Mouse (Mus musculus): ENCODE measurements around the gene Gucd1. TPM values are rescaled to one million over a fixed set of nuclear protein-coding genes. Genes with fewer than 3 reads are reported as not detected.

Gene Gucd1
- polyA plus RNA-seq, 1 experiment, result 80.5 TPM

DNA sequence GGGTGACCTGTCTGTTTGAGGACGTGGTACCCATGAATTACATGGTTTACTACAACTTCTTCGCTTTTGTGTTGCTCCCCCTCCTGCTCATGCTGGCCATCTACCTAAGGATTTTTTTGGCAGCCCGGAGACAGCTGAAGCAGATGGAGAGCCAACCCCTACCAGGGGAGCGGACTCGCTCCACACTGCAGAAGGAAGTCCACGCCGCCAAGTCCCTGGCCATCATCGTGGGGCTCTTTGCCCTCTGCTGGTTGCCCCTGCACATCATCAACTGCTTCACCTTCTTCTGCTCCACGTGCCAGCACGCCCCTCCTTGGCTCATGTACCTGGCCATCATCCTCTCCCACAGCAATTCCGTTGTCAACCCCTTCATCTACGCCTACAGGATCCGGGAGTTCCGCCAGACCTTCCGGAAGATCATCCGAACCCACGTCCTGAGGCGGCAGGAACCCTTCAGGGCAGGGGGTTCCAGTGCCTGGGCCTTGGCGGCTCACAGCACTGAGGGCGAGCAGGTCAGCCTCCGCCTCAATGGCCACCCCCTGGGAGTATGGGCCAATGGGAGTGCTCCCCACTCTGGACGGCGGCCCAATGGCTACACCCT lies 184.5 kb downstream of the Gucd1 start:
- H3K27ac ChIP-seq (ENCODE audit: control insufficient read depth, insufficient read depth, low read length), result no peak overlapping the region
- peaks cover 7% of the 10 kb centered on the region; the same call in 1 of the 2 replicates for H3K36me3 ChIP-seq (ENCODE audit: control insufficient read depth, insufficient read depth, low read length)
- 94% methylated on average over 23 of the region's 23 CpGs for WGBS
- no peaks in the 10 kb centered on the region for H3K4me1 ChIP-seq (replicated peaks; ENCODE audit: control insufficient read depth, insufficient read depth, low read length)
- H3K27me3 ChIP-seq (ENCODE audit: control insufficient read depth, insufficient read depth, low read length), result no peaks in the 10 kb centered on the region
- no peak overlapping the region for H3K4me3 ChIP-seq (ENCODE audit: control insufficient read depth, insufficient read depth, low read length)
- no peak for DNase-seq
- TF ChIP-seq POLR2A (IDR thresholded peaks at IDR 0.05; ENCODE audit: control insufficient read depth, extremely low read depth, insufficient read depth, low read length, poor library complexity) (no peak), CTCF (IDR thresholded peaks at IDR 0.05; ENCODE audit: borderline replicate concordance, control insufficient read depth, extremely low read depth, insufficient read depth, low read length, poor library complexity) (no peak)

DNA sequence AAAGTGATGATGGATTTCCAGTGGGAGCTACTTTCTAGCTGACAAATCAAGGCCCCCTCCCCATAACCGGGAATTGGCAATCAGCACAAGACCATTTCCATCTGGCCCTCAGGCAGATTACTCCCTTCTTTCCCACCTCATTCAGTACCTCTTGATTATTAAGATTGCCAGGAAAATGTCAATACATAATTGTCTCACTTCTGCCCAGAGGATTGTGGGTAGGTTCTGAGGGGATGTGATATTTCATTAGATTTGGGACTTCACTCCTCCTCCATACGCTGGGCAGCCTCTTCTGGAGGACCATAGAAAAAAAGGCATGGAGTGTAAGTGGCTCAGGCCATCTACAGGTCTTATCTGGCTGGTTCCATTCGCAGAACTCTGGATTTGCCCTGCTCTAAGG lies 185.5 kb downstream of the Gucd1 start:
- WGBS, result 99% methylated on average over 3 of the region's 3 CpGs
- peaks cover 12% of the 10 kb centered on the region for H3K36me3 ChIP-seq (ENCODE audit: control insufficient read depth, insufficient read depth, low read length)
- no peak overlapping the region for H3K4me3 ChIP-seq (ENCODE audit: control insufficient read depth, insufficient read depth, low read length)
- TF ChIP-seq POLR2A (IDR thresholded peaks at IDR 0.05; ENCODE audit: control insufficient read depth, extremely low read depth, insufficient read depth, low read length, poor library complexity) (no peak), CTCF (IDR thresholded peaks at IDR 0.05; ENCODE audit: borderline replicate concordance, control insufficient read depth, extremely low read depth, insufficient read depth, low read length, poor library complexity) (no peak)
- H3K4me1 ChIP-seq (replicated peaks; ENCODE audit: control insufficient read depth, insufficient read depth, low read length), result peaks cover under 1% of the 10 kb centered on the region; the same call in 1 of the 2 replicates
- no peaks in the 10 kb centered on the region for H3K27me3 ChIP-seq (ENCODE audit: control insufficient read depth, insufficient read depth, low read length)
- DNase-seq, result no peak
- H3K27ac ChIP-seq (ENCODE audit: control insufficient read depth, insufficient read depth, low read length), result no peak overlapping the region

DNA sequence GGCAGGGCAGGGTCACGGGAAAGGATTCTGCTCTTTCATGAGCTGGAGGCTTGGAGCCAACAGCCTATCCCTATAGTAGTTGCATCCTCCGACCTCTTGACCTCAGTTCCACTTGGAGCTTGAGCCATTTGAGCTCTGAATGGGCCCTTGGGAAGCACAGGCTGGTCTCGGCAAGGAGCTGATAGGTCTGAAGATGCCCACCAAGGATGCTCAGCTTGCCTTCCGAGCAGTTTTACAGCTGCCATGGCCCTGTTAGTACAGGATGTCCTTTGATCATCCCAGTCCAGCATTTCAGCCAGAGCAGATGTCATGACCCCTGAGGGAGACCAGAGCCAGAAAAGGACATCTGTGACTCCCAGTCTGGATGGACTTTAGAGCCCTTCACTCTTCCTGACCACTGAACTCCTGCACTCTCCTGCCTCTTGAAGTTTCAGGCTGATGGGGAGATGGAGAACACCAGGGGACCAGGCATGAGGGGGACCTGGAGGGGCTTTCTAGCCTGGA lies 189.5 kb downstream of the Gucd1 start:
- Histone ChIP-seq H3K4me1 (replicated peaks; ENCODE audit: control insufficient read depth, insufficient read depth, low read length) (peaks cover 26% of the 10 kb centered on the region), H3K36me3 (ENCODE audit: control insufficient read depth, insufficient read depth, low read length) (peaks cover 13% of the 10 kb centered on the region), H3K27ac (ENCODE audit: control insufficient read depth, insufficient read depth, low read length) (no peak overlapping the region), H3K4me3 (ENCODE audit: control insufficient read depth, insufficient read depth, low read length) (no peak overlapping the region), H3K27me3 (ENCODE audit: control insufficient read depth, insufficient read depth, low read length) (no peaks in the 10 kb centered on the region)
- 93% methylated on average over 4 of the region's 4 CpGs for WGBS
- DNase-seq, result no peak
- no peak for TF ChIP-seq POLR2A (IDR thresholded peaks at IDR 0.05; ENCODE audit: control insufficient read depth, extremely low read depth, insufficient read depth, low read length, poor library complexity)
- TF ChIP-seq CTCF (IDR thresholded peaks at IDR 0.05; ENCODE audit: borderline replicate concordance, control insufficient read depth, extremely low read depth, insufficient read depth, low read length, poor library complexity), result no peak

DNA sequence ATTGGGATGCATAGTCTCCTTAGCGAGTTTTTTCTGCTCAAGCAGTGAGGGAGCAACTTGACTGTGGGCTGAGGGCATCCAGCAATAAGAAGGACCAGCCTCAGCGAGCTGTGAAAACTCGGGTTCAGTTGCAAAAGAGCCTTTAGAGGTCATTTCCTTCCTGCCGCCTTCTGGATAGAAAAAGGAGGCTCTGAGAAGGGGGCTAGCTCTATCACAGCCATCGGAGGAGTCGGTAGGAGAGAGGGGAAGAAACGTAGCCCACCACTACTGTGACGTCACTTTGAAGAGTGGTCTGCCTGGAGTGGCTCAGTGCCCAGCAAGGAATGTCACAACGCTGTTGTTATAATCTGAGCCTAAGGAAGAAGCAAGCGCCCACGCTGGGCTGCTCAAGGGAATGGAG lies 190.7 kb downstream of the Gucd1 start:
- Histone ChIP-seq H3K27ac (ENCODE audit: control insufficient read depth, insufficient read depth, low read length) (no peak overlapping the region), H3K36me3 (ENCODE audit: control insufficient read depth, insufficient read depth, low read length) (peaks cover 13% of the 10 kb centered on the region), H3K4me1 (replicated peaks; ENCODE audit: control insufficient read depth, insufficient read depth, low read length) (peaks cover 26% of the 10 kb centered on the region), H3K27me3 (ENCODE audit: control insufficient read depth, insufficient read depth, low read length) (no peaks in the 10 kb centered on the region), H3K4me3 (ENCODE audit: control insufficient read depth, insufficient read depth, low read length) (no peak overlapping the region)
- WGBS, result 62% methylated on average over 11 of the region's 11 CpGs
- no peak for DNase-seq
- TF ChIP-seq POLR2A (IDR thresholded peaks at IDR 0.05; ENCODE audit: control insufficient read depth, extremely low read depth, insufficient read depth, low read length, poor library complexity) (no peak), CTCF (IDR thresholded peaks at IDR 0.05; ENCODE audit: borderline replicate concordance, control insufficient read depth, extremely low read depth, insufficient read depth, low read length, poor library complexity) (no peak)

DNA sequence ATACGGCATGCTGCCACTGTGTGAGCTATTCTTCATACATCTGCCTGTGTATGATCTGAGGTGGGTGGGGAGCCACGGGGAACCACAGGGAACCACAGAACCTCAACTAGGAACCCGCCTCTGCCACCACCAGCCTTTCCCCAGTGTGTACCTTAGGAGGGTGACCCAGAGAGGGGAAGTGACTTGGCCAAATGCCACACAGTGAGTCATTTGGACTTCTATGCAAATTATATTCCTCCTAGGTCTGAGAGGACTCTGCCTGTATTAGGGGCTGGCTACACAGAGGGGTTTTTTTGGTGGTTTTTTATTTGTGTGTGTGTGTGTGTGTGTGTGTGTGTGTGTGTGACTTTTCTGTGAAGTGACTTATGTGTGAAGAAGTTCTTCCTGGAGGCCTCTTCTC lies 191.2 kb downstream of the Gucd1 start:
- Histone ChIP-seq H3K36me3 (ENCODE audit: control insufficient read depth, insufficient read depth, low read length) (peaks cover 9% of the 10 kb centered on the region), H3K27ac (ENCODE audit: control insufficient read depth, insufficient read depth, low read length) (no peak overlapping the region)

DNA sequence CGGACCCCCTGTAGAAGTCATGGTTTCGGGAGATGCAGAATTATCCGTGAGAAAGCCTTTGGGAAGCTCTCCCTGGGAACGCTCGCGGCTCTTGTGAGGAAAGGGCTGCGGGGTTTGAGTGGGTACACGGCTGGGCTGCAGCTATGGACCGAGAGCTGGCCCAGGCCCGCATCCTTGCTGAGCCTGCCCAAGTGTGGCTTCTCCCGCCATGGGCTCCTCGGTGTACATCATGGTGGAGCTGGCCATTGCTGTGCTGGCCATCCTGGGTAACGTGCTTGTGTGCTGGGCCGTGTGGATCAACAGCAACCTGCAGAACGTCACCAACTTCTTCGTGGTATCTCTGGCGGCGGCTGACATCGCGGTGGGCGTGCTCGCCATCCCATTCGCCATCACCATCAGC lies 192.0 kb downstream of the Gucd1 start:
- H3K4me1 ChIP-seq (replicated peaks; ENCODE audit: control insufficient read depth, insufficient read depth, low read length), result peaks cover 35% of the 10 kb centered on the region
- WGBS, result 95% methylated on average over 23 of the region's 23 CpGs
- H3K27me3 ChIP-seq (ENCODE audit: control insufficient read depth, insufficient read depth, low read length), result no peaks in the 10 kb centered on the region
- H3K4me3 ChIP-seq (ENCODE audit: control insufficient read depth, insufficient read depth, low read length), result no peak overlapping the region
- peaks cover 9% of the 10 kb centered on the region for H3K36me3 ChIP-seq (ENCODE audit: control insufficient read depth, insufficient read depth, low read length)
- no peak for TF ChIP-seq POLR2A (IDR thresholded peaks at IDR 0.05; ENCODE audit: control insufficient read depth, extremely low read depth, insufficient read depth, low read length, poor library complexity)
- no peak for TF ChIP-seq CTCF (IDR thresholded peaks at IDR 0.05; ENCODE audit: borderline replicate concordance, control insufficient read depth, extremely low read depth, insufficient read depth, low read length, poor library complexity)
- DNase-seq, result no peak
- H3K27ac ChIP-seq (ENCODE audit: control insufficient read depth, insufficient read depth, low read length), result no peak overlapping the region

More for the DNA sequence above, 191.2 kb downstream of the Gucd1 start:
- WGBS, result 15% methylated on average over 3 of the region's 3 CpGs
- no peaks in the 10 kb centered on the region for H3K27me3 ChIP-seq (ENCODE audit: control insufficient read depth, insufficient read depth, low read length)
- no peak for TF ChIP-seq CTCF (IDR thresholded peaks at IDR 0.05; ENCODE audit: borderline replicate concordance, control insufficient read depth, extremely low read depth, insufficient read depth, low read length, poor library complexity)
- no peak for TF ChIP-seq POLR2A (IDR thresholded peaks at IDR 0.05; ENCODE audit: control insufficient read depth, extremely low read depth, insufficient read depth, low read length, poor library complexity)
- H3K4me1 ChIP-seq (replicated peaks; ENCODE audit: control insufficient read depth, insufficient read depth, low read length), result peaks cover 29% of the 10 kb centered on the region
- no peak for DNase-seq
- no peak overlapping the region for H3K4me3 ChIP-seq (ENCODE audit: control insufficient read depth, insufficient read depth, low read length)
